Mouse (Mus musculus): ENCODE results near the gene Fgf22. TPM values are rescaled to one million over a fixed set of nuclear protein-coding genes. Genes with fewer than 3 reads are reported as not detected.

Fgf22 gene
- total and polyA plus RNA-seq, 3 experiments = 0.44 TPM; not detected in 2

DNA sequence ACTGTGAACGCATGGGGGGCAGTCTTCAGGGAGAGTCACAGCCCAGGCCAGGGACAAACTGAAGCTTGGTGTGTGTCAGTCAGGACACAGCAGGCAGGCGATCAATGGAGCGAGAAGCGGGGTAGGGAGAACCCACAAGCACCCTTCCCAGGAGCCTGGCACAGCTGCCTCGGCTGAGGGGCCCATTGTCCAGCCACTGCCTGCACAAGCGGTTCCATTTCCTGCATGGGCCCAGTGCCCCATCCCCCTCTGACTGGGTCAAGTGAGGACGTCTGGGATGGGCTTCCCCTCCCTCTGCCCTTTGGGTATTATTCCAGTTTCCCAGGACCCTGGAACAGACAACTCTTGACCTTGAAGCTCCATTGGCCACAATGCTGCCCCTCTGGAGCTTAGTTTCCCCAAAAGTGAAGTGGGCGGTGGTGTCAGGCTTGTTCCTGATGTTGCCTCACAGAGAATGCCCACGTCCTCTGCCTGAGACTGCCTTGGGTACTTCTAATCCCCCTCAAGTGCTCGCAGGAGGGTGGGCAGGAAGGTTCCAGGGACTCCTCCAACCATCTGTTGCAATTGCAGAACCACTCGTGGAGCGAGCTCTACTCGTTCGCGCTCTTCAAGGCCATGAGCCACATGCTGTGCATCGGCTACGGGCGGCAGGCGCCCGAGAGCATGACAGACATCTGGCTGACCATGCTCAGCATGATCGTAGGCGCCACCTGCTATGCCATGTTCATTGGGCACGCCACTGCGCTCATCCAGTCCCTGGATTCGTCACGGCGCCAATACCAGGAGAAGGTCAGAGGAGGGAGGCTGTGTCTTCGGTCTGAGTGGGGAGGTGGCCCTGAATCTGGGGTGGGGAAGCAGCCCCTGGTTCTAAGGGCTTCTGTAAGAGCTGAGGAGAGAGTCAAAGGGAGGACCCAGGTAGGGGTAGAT is 26.3 kb upstream of the Fgf22 start:
- Histone ChIP-seq H3K36me3 (replicated peaks) (peaks cover 9% of the 10 kb centered on the region), H3K27me3 (ENCODE audit: insufficient read depth, low read length) (peaks cover 35% of the 10 kb centered on the region), H3K4me3 (ENCODE audit: low read depth, low read length) (no peak overlapping the region), H3K9me3 (replicated peaks) (0 out of 2 replicates have a peak, but pooled peaks cover 4% of the 10 kb centered on the region), H3K4me1 (ENCODE audit: insufficient read depth, low read depth, low read length) (no peaks in the 10 kb centered on the region)
- TF ChIP-seq TAL1 (conservative IDR thresholded peaks at IDR 0.05; ENCODE audit: low read depth, low read length) (no peak), GATA1 (IDR thresholded peaks at IDR 0.05; ENCODE audit: borderline replicate concordance, low read length) (no peak), CTCF (IDR thresholded peaks at IDR 0.05; ENCODE audit: low read depth, low read length) (no peak), POLR2AphosphoS5 (IDR thresholded peaks at IDR 0.05; ENCODE audit: insufficient replicate concordance, low read depth, low read length) (no peak), GATA2 (IDR thresholded peaks at IDR 0.05; ENCODE audit: borderline replicate concordance, low read depth, low read length) (no peak)
- DNase-seq (ENCODE audit: low spot score) = no peak
- ATAC-seq (ENCODE audit: extremely low read depth, insufficient number of reproducible peaks, low FRiP score, poor library complexity, severe bottlenecking) = no peak

GRCm38 (mm10) chr10:79729357-79729965 is 25.4 kb upstream of the Fgf22 start:
- H3K36me3 ChIP-seq (replicated peaks) = peaks cover 18% of the 10 kb centered on the region
- no peak overlapping the region for H3K4me3 ChIP-seq (ENCODE audit: low read depth, low read length)
- TF ChIP-seq GATA1 (IDR thresholded peaks at IDR 0.05; ENCODE audit: borderline replicate concordance, low read length) (no peak), TAL1 (conservative IDR thresholded peaks at IDR 0.05; ENCODE audit: low read depth, low read length) (no peak), POLR2AphosphoS5 (IDR thresholded peaks at IDR 0.05; ENCODE audit: insufficient replicate concordance, low read depth, low read length) (no peak), GATA2 (IDR thresholded peaks at IDR 0.05; ENCODE audit: borderline replicate concordance, low read depth, low read length) (no peak), CTCF (IDR thresholded peaks at IDR 0.05; ENCODE audit: low read depth, low read length) (no peak)
- DNase-seq (ENCODE audit: low spot score) (no peak), ATAC-seq (ENCODE audit: extremely low read depth, insufficient number of reproducible peaks, low FRiP score, poor library complexity, severe bottlenecking) (no peak)
- peaks cover 4% of the 10 kb centered on the region; the same call in 1 of the 2 replicates for H3K9me3 ChIP-seq (replicated peaks)
- H3K27me3 ChIP-seq (ENCODE audit: insufficient read depth, low read length) = peaks cover 28% of the 10 kb centered on the region
- H3K4me1 ChIP-seq (ENCODE audit: insufficient read depth, low read depth, low read length) = no peaks in the 10 kb centered on the region

- no peak overlapping the region for H3K4me3 ChIP-seq (ENCODE audit: low read depth, low read length)
- H3K4me1 ChIP-seq (ENCODE audit: insufficient read depth, low read depth, low read length) = no peaks in the 10 kb centered on the region
- H3K27me3 ChIP-seq (ENCODE audit: insufficient read depth, low read length) = peaks cover 23% of the 10 kb centered on the region
- no peak for DNase-seq (ENCODE audit: low spot score)
- TF ChIP-seq POLR2AphosphoS5 (IDR thresholded peaks at IDR 0.05; ENCODE audit: insufficient replicate concordance, low read depth, low read length) (no peak), CTCF (IDR thresholded peaks at IDR 0.05; ENCODE audit: low read depth, low read length) (peak; percentile 70)
- H3K9me3 ChIP-seq (replicated peaks) = peaks cover 21% of the 10 kb centered on the region
- H3K36me3 ChIP-seq (replicated peaks) = peaks cover 48% of the 10 kb centered on the region
- ATAC-seq (ENCODE audit: extremely low read depth, insufficient number of reproducible peaks, low FRiP score, poor library complexity, severe bottlenecking) = no peak
Observed at GRCm38 (mm10) chr10:79732500-79732899, 22.4 kb upstream of the Fgf22 start.

DNA sequence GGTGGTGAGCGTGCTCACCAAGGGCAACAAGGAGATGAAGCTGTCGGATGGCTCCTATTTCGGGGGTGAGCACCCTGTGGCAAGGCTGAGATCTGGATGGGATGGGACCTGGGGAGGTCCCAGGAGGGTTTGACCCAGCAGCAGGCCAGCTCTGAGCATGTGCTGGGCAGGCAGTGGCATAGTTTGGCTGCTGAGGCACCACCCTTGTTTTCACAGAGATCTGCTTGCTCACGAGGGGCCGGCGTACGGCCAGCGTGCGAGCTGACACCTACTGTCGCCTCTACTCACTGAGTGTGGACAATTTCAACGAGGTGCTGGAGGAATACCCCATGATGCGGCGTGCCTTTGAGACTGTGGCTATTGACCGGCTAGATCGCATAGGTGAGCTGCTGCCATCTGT is 21.0 kb upstream of the Fgf22 start:
- TF ChIP-seq TAL1 (conservative IDR thresholded peaks at IDR 0.05; ENCODE audit: low read depth, low read length) (no peak), GATA2 (IDR thresholded peaks at IDR 0.05; ENCODE audit: borderline replicate concordance, low read depth, low read length) (no peak), CTCF (IDR thresholded peaks at IDR 0.05; ENCODE audit: low read depth, low read length) (no peak), GATA1 (IDR thresholded peaks at IDR 0.05; ENCODE audit: borderline replicate concordance, low read length) (no peak), POLR2AphosphoS5 (IDR thresholded peaks at IDR 0.05; ENCODE audit: insufficient replicate concordance, low read depth, low read length) (no peak)
- Histone ChIP-seq H3K4me3 (ENCODE audit: low read depth, low read length) (no peak overlapping the region), H3K4me1 (ENCODE audit: insufficient read depth, low read depth, low read length) (peaks cover under 1% of the 10 kb centered on the region; the same call in 1 of the 2 replicates), H3K9me3 (replicated peaks) (peaks cover 20% of the 10 kb centered on the region), H3K36me3 (replicated peaks) (peaks cover 62% of the 10 kb centered on the region), H3K27me3 (ENCODE audit: insufficient read depth, low read length) (peaks cover 14% of the 10 kb centered on the region; the same call in 1 of the 2 replicates)
- DNase-seq (ENCODE audit: low spot score) = no peak
- ATAC-seq (ENCODE audit: extremely low read depth, insufficient number of reproducible peaks, low FRiP score, poor library complexity, severe bottlenecking) = no peak

DNA sequence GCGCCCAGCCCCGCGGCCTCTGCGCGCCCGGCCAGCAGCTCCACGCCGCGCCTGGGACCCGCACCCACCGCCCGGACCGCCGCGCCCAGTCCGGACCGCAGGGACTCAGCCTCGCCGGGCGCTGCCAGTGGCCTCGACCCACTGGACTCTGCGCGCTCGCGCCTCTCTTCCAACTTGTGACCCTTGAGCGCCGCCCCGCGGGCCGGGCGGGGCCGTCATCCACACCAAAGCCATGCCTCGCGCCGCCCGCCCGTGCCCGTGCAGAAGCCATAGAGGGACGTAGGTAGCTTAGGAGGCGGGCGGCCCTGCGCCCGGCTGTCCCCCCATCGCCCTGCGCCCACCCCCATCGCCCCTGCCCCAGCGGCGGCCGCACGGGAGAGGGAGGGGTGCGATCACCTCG is 19.5 kb upstream of the Fgf22 start:
- H3K4me1 ChIP-seq (ENCODE audit: insufficient read depth, low read depth, low read length) = peaks cover 10% of the 10 kb centered on the region; the same call in 1 of the 2 replicates
- peaks cover 77% of the 10 kb centered on the region for H3K36me3 ChIP-seq (replicated peaks)
- no peak for ATAC-seq (ENCODE audit: extremely low read depth, insufficient number of reproducible peaks, low FRiP score, poor library complexity, severe bottlenecking)
- no peak for DNase-seq (ENCODE audit: low spot score)
- peaks cover 20% of the 10 kb centered on the region for H3K9me3 ChIP-seq (replicated peaks)
- peaks cover 5% of the 10 kb centered on the region; the same call in 1 of the 2 replicates for H3K27me3 ChIP-seq (ENCODE audit: insufficient read depth, low read length)
- TF ChIP-seq GATA2 (IDR thresholded peaks at IDR 0.05; ENCODE audit: borderline replicate concordance, low read depth, low read length) (no peak), TAL1 (conservative IDR thresholded peaks at IDR 0.05; ENCODE audit: low read depth, low read length) (no peak), CTCF (IDR thresholded peaks at IDR 0.05; ENCODE audit: low read depth, low read length) (no peak), GATA1 (IDR thresholded peaks at IDR 0.05; ENCODE audit: borderline replicate concordance, low read length) (no peak), POLR2AphosphoS5 (IDR thresholded peaks at IDR 0.05; ENCODE audit: insufficient replicate concordance, low read depth, low read length) (no peak)
- no peak overlapping the region for H3K4me3 ChIP-seq (ENCODE audit: low read depth, low read length)

DNA sequence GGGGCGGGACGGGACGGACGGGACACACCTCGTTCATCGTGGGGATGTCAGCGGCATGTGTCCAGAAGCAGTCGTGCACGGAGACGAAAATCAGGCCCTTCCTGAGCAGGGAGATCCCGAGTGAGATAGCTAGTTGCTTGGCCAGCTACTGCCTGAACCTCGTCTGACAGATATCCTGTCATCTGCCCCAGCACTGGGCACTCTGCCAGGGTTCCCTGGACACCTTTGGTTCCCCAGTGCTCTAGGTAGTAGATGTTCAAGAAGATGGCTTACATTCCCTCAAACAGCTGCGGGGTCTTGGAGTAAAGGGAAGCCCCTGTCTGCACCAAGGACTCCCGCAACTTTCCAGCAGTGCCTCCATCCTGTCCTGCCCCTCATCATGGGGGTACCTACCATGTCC is 18.2 kb upstream of the Fgf22 start:
- DNase-seq (ENCODE audit: low spot score) = no peak
- ATAC-seq (ENCODE audit: extremely low read depth, insufficient number of reproducible peaks, low FRiP score, poor library complexity, severe bottlenecking) = no peak
- Histone ChIP-seq H3K36me3 (replicated peaks) (peaks cover 91% of the 10 kb centered on the region), H3K27me3 (ENCODE audit: insufficient read depth, low read length) (no peaks in the 10 kb centered on the region; the same call in 1 of the 2 replicates), H3K9me3 (replicated peaks) (peaks cover 20% of the 10 kb centered on the region), H3K4me1 (ENCODE audit: insufficient read depth, low read depth, low read length) (peaks cover 11% of the 10 kb centered on the region; the same call in 1 of the 2 replicates), H3K4me3 (ENCODE audit: low read depth, low read length) (no peak overlapping the region)
- TF ChIP-seq TAL1 (conservative IDR thresholded peaks at IDR 0.05; ENCODE audit: low read depth, low read length) (no peak), GATA2 (IDR thresholded peaks at IDR 0.05; ENCODE audit: borderline replicate concordance, low read depth, low read length) (no peak), POLR2AphosphoS5 (IDR thresholded peaks at IDR 0.05; ENCODE audit: insufficient replicate concordance, low read depth, low read length) (no peak), GATA1 (IDR thresholded peaks at IDR 0.05; ENCODE audit: borderline replicate concordance, low read length) (no peak), CTCF (IDR thresholded peaks at IDR 0.05; ENCODE audit: low read depth, low read length) (no peak)
